Mouse (Mus musculus): ENCODE results near the gene Prkag2. TPM values are rescaled to one million over a fixed set of nuclear protein-coding genes. Genes with fewer than 3 reads are reported as not detected.
"Not testable (repeated sequence)": the region's sequence is repeated elsewhere in the genome, so short reads cannot be mapped to it uniquely, and the experiment has no call there.

Prkag2 gene
- polyA plus RNA-seq, 1 experiment, result 27.7 TPM

- H3K4me1 ChIP-seq (ENCODE audit: control insufficient read depth, insufficient read depth, low read length), result peaks cover 30% of the 10 kb centered on the region
- TF ChIP-seq CTCF (IDR thresholded peaks at IDR 0.05; ENCODE audit: low read depth, low read length), result no peak
- TF ChIP-seq POLR2A (IDR thresholded peaks at IDR 0.05; ENCODE audit: borderline replicate concordance, low read depth, low read length), result no peak
- no peak overlapping the region for H3K27ac ChIP-seq (ENCODE audit: insufficient read depth, low read depth, low read length)
- no peak overlapping the region for H3K4me3 ChIP-seq (ENCODE audit: insufficient read depth, low read length)
Measured at GRCm38 (mm10) chr5:25079766-25080265, 20.6 kb downstream of the Prkag2 start.

- TF ChIP-seq CTCF (IDR thresholded peaks at IDR 0.05; ENCODE audit: low read depth, low read length) (no peak), POLR2A (IDR thresholded peaks at IDR 0.05; ENCODE audit: borderline replicate concordance, low read depth, low read length) (no peak)
- Histone ChIP-seq H3K27ac (ENCODE audit: insufficient read depth, low read depth, low read length) (no peak overlapping the region), H3K4me3 (ENCODE audit: insufficient read depth, low read length) (no peak overlapping the region), H3K4me1 (ENCODE audit: control insufficient read depth, insufficient read depth, low read length) (peaks cover 24% of the 10 kb centered on the region)
Measured at GRCm38 (mm10) chr5:25077873-25078651, 22.4 kb downstream of the Prkag2 start.

- H3K4me1 ChIP-seq (ENCODE audit: control insufficient read depth, insufficient read depth, low read length), result peaks cover 19% of the 10 kb centered on the region
- not testable (repeated sequence) for H3K4me3 ChIP-seq (ENCODE audit: insufficient read depth, low read length); H3K27ac ChIP-seq (ENCODE audit: insufficient read depth, low read depth, low read length)
Measured at GRCm38 (mm10) chr5:25077258-25077657, 23.2 kb downstream of the Prkag2 start.

GRCm38 (mm10) chr5:25075623-25076022 is 24.8 kb downstream of the Prkag2 start:
- TF ChIP-seq POLR2A (IDR thresholded peaks at IDR 0.05; ENCODE audit: borderline replicate concordance, low read depth, low read length) (no peak), CTCF (IDR thresholded peaks at IDR 0.05; ENCODE audit: low read depth, low read length) (no peak)
- Histone ChIP-seq H3K4me3 (ENCODE audit: insufficient read depth, low read length) (no peak overlapping the region), H3K4me1 (ENCODE audit: control insufficient read depth, insufficient read depth, low read length) (peaks cover 6% of the 10 kb centered on the region), H3K27ac (ENCODE audit: insufficient read depth, low read depth, low read length) (no peak overlapping the region)

GRCm38 (mm10) chr5:25069815-25070214 is 30.6 kb downstream of the Prkag2 start:
- Histone ChIP-seq H3K4me3 (ENCODE audit: insufficient read depth, low read length) (no peak overlapping the region), H3K27ac (ENCODE audit: insufficient read depth, low read depth, low read length) (no peak overlapping the region), H3K4me1 (ENCODE audit: control insufficient read depth, insufficient read depth, low read length) (peaks cover 2% of the 10 kb centered on the region; the same call in 1 of the 2 replicates)
- no peak for TF ChIP-seq POLR2A (IDR thresholded peaks at IDR 0.05; ENCODE audit: borderline replicate concordance, low read depth, low read length)
- TF ChIP-seq CTCF (IDR thresholded peaks at IDR 0.05; ENCODE audit: low read depth, low read length), result no peak

- TF ChIP-seq CTCF (IDR thresholded peaks at IDR 0.05; ENCODE audit: low read depth, low read length), result no peak
- no peak for TF ChIP-seq POLR2A (IDR thresholded peaks at IDR 0.05; ENCODE audit: borderline replicate concordance, low read depth, low read length)
- Histone ChIP-seq H3K27ac (ENCODE audit: insufficient read depth, low read depth, low read length) (no peak overlapping the region), H3K4me1 (ENCODE audit: control insufficient read depth, insufficient read depth, low read length) (no peaks in the 10 kb centered on the region; the same call in 1 of the 2 replicates), H3K4me3 (ENCODE audit: insufficient read depth, low read length) (no peak overlapping the region)
Measured at GRCm38 (mm10) chr5:25067122-25067521, 33.3 kb downstream of the Prkag2 start.

- Histone ChIP-seq H3K27ac (ENCODE audit: insufficient read depth, low read depth, low read length) (no peak overlapping the region), H3K4me1 (ENCODE audit: control insufficient read depth, insufficient read depth, low read length) (no peaks in the 10 kb centered on the region; the same call in 1 of the 2 replicates), H3K4me3 (ENCODE audit: insufficient read depth, low read length) (no peak overlapping the region)
- TF ChIP-seq CTCF (IDR thresholded peaks at IDR 0.05; ENCODE audit: low read depth, low read length), result no peak
- TF ChIP-seq POLR2A (IDR thresholded peaks at IDR 0.05; ENCODE audit: borderline replicate concordance, low read depth, low read length), result no peak
Measured at GRCm38 (mm10) chr5:25064270-25065232, 35.9 kb downstream of the Prkag2 start.

GRCm38 (mm10) chr5:25062506-25063132 is 37.8 kb downstream of the Prkag2 start:
- Histone ChIP-seq H3K4me3 (ENCODE audit: insufficient read depth, low read length) (no peak overlapping the region), H3K4me1 (ENCODE audit: control insufficient read depth, insufficient read depth, low read length) (peaks cover 4% of the 10 kb centered on the region), H3K27ac (ENCODE audit: insufficient read depth, low read depth, low read length) (no peak overlapping the region)
- no peak for TF ChIP-seq CTCF (IDR thresholded peaks at IDR 0.05; ENCODE audit: low read depth, low read length)
- TF ChIP-seq POLR2A (IDR thresholded peaks at IDR 0.05; ENCODE audit: borderline replicate concordance, low read depth, low read length), result no peak

GRCm38 (mm10) chr5:25058853-25059741 is 41.3 kb downstream of the Prkag2 start:
- Histone ChIP-seq H3K4me3 (ENCODE audit: insufficient read depth, low read length) (no peak overlapping the region), H3K4me1 (ENCODE audit: control insufficient read depth, insufficient read depth, low read length) (peaks cover 7% of the 10 kb centered on the region), H3K27ac (ENCODE audit: insufficient read depth, low read depth, low read length) (no peak overlapping the region)
- TF ChIP-seq CTCF (IDR thresholded peaks at IDR 0.05; ENCODE audit: low read depth, low read length) (no peak), POLR2A (IDR thresholded peaks at IDR 0.05; ENCODE audit: borderline replicate concordance, low read depth, low read length) (no peak)
